Mouse (Mus musculus) spleen, adult 2 months (tissue): ENCODE measurements at regions not wholly inside any gene's neighbourhood (a gene's known extent, or its start where the extent isn't known, plus 50 kb on each side); places are given as distances from the start of the nearest gene placed in this dataset.

Experiments used
- DNase-seq, 2 experiments: peaks; one replicate each; pipeline versions ENCODE4 v3.0.0 to v3.0.0-alpha.2; 2012 to 2021; ENCODE audit warnings: low spot score in 2 of 2, low read depth in 1 of 2
- H3K27ac ChIP-seq: fragments of 200-500 bp; 2 replicates; pipeline ENCODE4 v1.5.1; 2012; ENCODE audit warnings: low read length, inconsistent platforms; ENCODE audit not compliant: insufficient read depth
- H3K27me3 ChIP-seq: fragments of 200-500 bp; 2 replicates; pipeline ENCODE4 v1.6.1; 2012; ENCODE audit warnings: mild to moderate bottlenecking, moderate library complexity, low read length, inconsistent platforms; ENCODE audit not compliant: control insufficient read depth, insufficient read depth
- H3K36me3 ChIP-seq: fragments of 200-500 bp; 2 replicates; pipeline ENCODE4 v1.6.1; 2012; ENCODE audit warnings: mild to moderate bottlenecking, low read length, inconsistent platforms; ENCODE audit not compliant: control insufficient read depth, insufficient read depth
- H3K4me1 ChIP-seq: fragments of 200-500 bp; 2 replicates; pipeline ENCODE4 v1.6.1; 2011; ENCODE audit warnings: inconsistent platforms; ENCODE audit not compliant: control insufficient read depth, insufficient read depth, insufficient read length
- H3K4me3 ChIP-seq: fragments of 200-500 bp; 2 replicates; pipeline ENCODE4 v1.5.1; 2011; ENCODE audit warnings: mild to moderate bottlenecking, inconsistent platforms; ENCODE audit not compliant: insufficient read depth, insufficient read length; ENCODE audit errors: extremely low read depth
- CTCF ChIP-seq: fragments of 200-500 bp; IDR thresholded peaks from 2 replicates; pipeline ENCODE4 v1.5.1; 2011; ENCODE audit warnings: mild to moderate bottlenecking, inconsistent platforms; ENCODE audit not compliant: insufficient read depth, insufficient read length, insufficient replicate concordance; ENCODE audit errors: extremely low read depth
- POLR2A ChIP-seq: fragments of 200-500 bp; IDR thresholded peaks from 2 replicates; pipeline ENCODE4 v1.6.1; 2011; ENCODE audit warnings: low read depth, low read length, inconsistent platforms
- WGBS: fragments of 180-500 bp; shearing (Covaris S2); methylation state at CpG from one replicate; pipeline ENCODE4 v1.1.7; 2018; 5-methylcytosine and 5-hydroxymethylcytosine counted together

DNA sequence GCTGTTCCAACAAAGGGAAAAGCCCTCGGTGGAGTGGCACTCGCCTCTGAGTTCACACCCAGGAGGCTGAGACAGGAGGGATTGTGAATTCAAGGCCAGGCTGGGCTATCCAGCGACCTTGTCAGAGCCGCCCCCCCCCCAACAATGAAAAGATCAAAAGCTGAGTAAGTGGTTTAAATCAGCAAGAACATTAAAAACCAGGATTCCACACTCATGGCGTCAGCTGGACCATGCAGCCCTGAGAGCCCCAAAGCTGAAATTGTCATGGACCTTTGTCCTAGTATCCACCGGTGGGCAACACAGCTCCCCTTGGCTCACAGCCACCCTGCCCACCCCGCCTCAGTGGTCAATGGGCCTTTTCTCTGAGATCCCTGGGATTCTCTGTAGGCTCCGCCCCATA, 283.6 kb upstream of the Tbx3 start:
- no peak overlapping the region for H3K4me3 ChIP-seq
- no peak overlapping the region for H3K27ac ChIP-seq
- DNase-seq = no peak
- H3K4me1 ChIP-seq = no peaks in the 10 kb centered on the region
- H3K27me3 ChIP-seq = no peaks in the 10 kb centered on the region
- TF ChIP-seq POLR2A = no peak
- no peak for TF ChIP-seq CTCF
- H3K36me3 ChIP-seq = no peaks in the 10 kb centered on the region
- 86% methylated on average over 8 of the region's 8 CpGs for WGBS

DNA sequence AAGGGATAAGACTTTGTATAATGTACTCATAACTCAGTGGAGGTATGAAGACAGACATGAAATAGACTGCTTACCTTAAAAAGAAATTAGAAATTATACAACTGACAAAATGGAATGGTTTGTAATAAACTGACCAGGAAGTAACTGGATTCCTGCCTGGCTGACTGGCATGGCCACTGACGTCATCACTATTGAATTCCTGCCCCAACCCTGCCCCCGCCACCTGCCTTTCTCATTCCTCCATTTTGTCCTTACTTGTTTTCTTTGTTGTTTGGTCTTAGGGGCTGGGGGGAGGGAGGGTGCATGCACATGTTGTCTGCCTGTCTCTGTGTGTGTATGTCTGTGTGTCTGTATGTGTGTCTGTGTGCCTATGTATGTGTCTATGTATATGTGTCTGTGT, 283.2 kb upstream of the Tbx3 start:
- no peak for TF ChIP-seq POLR2A
- no peak for TF ChIP-seq CTCF
- Histone ChIP-seq H3K4me1 (no peaks in the 10 kb centered on the region), H3K27ac (no peak overlapping the region), H3K27me3 (no peaks in the 10 kb centered on the region), H3K4me3 (no peak overlapping the region), H3K36me3 (no peaks in the 10 kb centered on the region)
- 76% methylated on average over 2 of the region's 2 CpGs for WGBS
- DNase-seq = no peak

DNA sequence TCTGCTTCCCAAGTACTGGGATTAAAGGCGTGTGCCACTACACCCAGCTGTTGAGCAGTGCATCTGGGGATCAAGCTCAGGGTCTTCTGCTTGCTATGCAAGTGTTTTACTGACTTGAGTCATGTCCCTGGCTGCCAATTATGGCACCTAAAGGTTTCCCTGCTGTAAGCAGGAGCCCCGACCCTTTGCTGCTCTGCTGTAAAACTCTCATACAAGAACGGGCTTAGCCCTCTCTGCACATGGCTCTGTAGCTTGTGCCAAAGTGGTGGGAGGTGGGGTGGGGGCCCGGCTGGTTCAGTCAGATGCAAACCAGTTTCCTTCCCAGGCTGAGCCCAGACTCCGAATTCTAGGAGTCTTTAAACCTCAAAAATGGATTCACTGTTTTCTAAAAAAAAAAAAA, 281.6 kb upstream of the Tbx3 start:
- Histone ChIP-seq H3K27me3 (no peaks in the 10 kb centered on the region), H3K36me3 (no peaks in the 10 kb centered on the region), H3K27ac (no peak overlapping the region), H3K4me3 (no peak overlapping the region), H3K4me1 (no peaks in the 10 kb centered on the region)
- WGBS = 73% methylated on average over 5 of the region's 5 CpGs
- DNase-seq = no peak
- TF ChIP-seq POLR2A (no peak), CTCF (no peak)

DNA sequence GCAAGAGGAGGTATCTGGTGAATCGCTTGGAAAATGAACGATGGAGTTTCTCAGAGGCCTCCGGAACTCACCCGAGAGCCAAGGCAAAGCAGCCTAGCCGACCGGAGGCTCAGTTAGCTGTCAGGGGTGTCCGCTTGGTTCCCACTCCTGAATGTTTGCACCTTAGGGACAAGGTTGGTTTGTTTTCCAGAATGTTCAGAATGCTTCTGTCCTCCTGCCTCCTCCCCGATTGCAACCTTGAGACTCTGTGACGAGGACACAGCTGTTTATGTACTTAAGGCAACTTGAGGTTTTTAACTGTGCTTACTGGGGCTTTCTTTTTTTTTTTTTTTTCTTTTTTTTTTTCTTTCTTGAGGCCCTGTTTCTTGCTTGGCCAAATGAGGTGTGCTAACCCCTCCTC, 281.1 kb upstream of the Tbx3 start:
- Histone ChIP-seq H3K4me3 (no peak overlapping the region), H3K27ac (no peak overlapping the region), H3K36me3 (no peaks in the 10 kb centered on the region), H3K27me3 (no peaks in the 10 kb centered on the region), H3K4me1 (no peaks in the 10 kb centered on the region)
- DNase-seq = no peak
- WGBS = 92% methylated on average over 9 of the region's 9 CpGs
- no peak for TF ChIP-seq POLR2A
- TF ChIP-seq CTCF = no peak

DNA sequence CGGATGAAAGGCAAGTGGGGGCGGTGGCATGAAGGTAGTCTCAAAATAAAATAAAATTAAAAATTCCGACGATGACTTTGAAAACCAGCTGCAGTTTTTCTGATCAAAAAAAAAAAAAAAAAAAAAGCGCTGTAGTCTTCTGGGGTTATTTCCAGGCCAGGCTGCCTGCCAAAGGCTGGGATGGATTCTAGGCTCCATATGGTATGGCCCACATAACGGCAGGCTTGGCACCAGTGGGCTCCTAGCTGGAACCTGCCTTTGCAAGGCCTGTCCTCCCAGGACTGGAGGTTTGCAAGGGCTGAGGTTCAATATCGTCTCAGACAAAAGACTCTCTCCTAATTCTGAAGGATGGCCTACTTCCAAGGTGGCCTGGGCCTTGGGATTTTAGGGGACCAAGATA, 280.6 kb upstream of the Tbx3 start:
- H3K27me3 ChIP-seq = no peaks in the 10 kb centered on the region
- no peak overlapping the region for H3K27ac ChIP-seq
- H3K4me1 ChIP-seq = no peaks in the 10 kb centered on the region
- TF ChIP-seq POLR2A (no peak), CTCF (no peak)
- DNase-seq = no peak
- H3K36me3 ChIP-seq = no peaks in the 10 kb centered on the region
- no peak overlapping the region for H3K4me3 ChIP-seq
- 82% methylated on average over 7 of the region's 7 CpGs for whole genome bisulfite sequencing

DNA sequence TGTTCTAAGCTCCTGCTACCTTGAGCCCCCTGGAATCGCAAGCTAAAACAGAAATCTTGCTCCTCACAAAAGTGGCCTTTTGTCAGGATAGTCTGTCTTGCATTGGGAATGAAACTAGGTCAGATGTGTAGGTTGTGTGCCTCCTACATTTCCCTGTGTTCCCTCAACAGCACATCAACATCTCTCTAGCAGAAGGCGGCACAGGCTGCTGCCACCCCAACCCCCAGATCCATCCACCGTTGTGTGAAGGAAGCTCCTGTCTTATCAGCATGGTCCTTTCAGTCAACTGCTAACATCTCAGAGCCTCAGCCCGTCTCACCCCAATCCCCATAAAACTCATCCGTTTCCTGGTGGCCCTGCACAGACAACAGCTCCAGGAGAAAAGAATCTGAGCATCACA, 272.0 kb upstream of the Tbx3 start:
- WGBS = 82% methylated on average over 5 of the region's 5 CpGs
- H3K27ac ChIP-seq = no peak overlapping the region
- no peak overlapping the region for H3K4me3 ChIP-seq
- TF ChIP-seq POLR2A (no peak), CTCF (no peak)
- no peaks in the 10 kb centered on the region for H3K27me3 ChIP-seq
- no peak for DNase-seq
- no peaks in the 10 kb centered on the region for H3K4me1 ChIP-seq
- no peaks in the 10 kb centered on the region for H3K36me3 ChIP-seq

DNA sequence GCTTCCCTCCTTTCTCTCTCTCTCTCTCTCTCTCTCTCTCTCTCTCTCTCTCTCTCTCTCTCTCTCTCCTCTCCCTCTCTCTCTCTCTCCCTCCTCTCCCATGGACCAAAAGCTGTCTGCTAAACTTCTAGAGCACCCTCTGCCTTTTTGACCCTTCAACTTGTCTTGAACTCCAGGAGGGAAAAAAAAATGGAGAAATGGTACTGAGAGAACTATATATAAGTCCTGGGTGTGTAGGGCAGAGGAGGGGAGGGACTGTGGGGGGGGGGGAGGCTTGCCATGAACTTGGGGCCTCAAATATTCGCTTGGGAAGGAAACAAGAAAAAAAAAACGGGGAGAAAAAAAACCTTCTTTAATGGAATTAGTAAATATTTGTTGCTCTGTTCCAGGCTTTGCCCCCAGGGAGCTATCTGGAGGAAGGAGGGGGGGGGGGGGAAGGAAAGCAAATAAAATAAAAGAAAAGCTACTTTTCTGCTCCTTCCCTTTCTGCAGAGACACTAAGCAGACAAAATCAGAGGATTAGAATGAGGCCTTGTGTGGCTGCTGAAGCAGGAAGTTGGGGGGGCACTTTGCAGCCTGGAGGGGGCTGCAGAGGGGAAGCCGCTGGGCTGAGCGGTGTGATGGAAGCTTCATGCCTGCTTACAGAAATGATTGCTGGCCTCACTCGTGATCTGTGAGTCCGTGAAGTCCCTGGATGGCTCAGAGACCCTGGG, 270.1 kb upstream of the Tbx3 start:
- no peak for DNase-seq
- H3K27ac ChIP-seq = no peak overlapping the region
- no peaks in the 10 kb centered on the region for H3K36me3 ChIP-seq
- H3K27me3 ChIP-seq = no peaks in the 10 kb centered on the region
- no peak overlapping the region for H3K4me3 ChIP-seq
- no peaks in the 10 kb centered on the region for H3K4me1 ChIP-seq
- TF ChIP-seq CTCF (no peak), POLR2A (no peak)
- WGBS = 10% methylated on average over 6 of the region's 6 CpGs
